Mouse (Mus musculus) brain, embryonic 14.5 days (tissue): ENCODE data around the gene Mrtfb.

ENCODE experiments used
- CTCF ChIP-seq: fragments of 200-500 bp; IDR thresholded peaks from 2 replicates; pipeline ENCODE4 v1.5.1; 2012; ENCODE audit warnings: inconsistent platforms, mild to moderate bottlenecking, moderate library complexity, borderline replicate concordance; ENCODE audit not compliant: insufficient read depth, insufficient read length; ENCODE audit errors: extremely low read depth
- POLR2A ChIP-seq: fragments of 200-500 bp; IDR thresholded peaks from 2 replicates; pipeline ENCODE4 v1.6.1; 2012; ENCODE audit warnings: mild to moderate bottlenecking, inconsistent platforms, borderline replicate concordance; ENCODE audit not compliant: poor library complexity, insufficient read depth, insufficient read length, severe bottlenecking; ENCODE audit errors: extremely low read depth

GRCm38 (mm10) chr16:13435627-13436026, 179.3 kb downstream of the Mrtfb start:
- peak; percentile 17; the same call in 1 of the 2 replicates for TF ChIP-seq CTCF
- no peak for TF ChIP-seq POLR2A
